40 mouse cellular contexts compared by ENCODE assay signal in genomic region chr5:121536921-121537555, GRCm38 (mm10). TPM values are rescaled to one million over a fixed set of nuclear protein-coding genes. Genes with fewer than 3 reads are reported as not detected.
A peak's percentile ranks its signal among the peaks of the same experiment; 100 is the strongest.
DNase-seq lines count a peak whose midpoint lies in the region; ATAC-seq and TF ChIP-seq lines count a peak whose summit lies in the region.
"Had no signal": no experiment of that assay in that cellular context is flagged by ENCODE, and none has a peak within 500 bp of the region (broad histone marks: within the 10 kb centered on the region; RNA-seq: fewer than 3 reads in every experiment).

No protein-coding gene starts in this region.

- H3K4me2 ChIP-seq in heart, embryonic 16.5 days (ENCODE audit: low read depth, low read length): no peak overlapping the region
- H3K4me2 ChIP-seq: heart, embryonic 13.5 days; hindbrain, embryonic 12.5 days; intestine, embryonic 15.5 days; lung, embryonic 15.5 days; midbrain, embryonic 11.5 days; stomach, embryonic 15.5 days had no signal

- ATAC-seq in heart, embryonic 16.5 days (replicated peaks; ENCODE audit: extremely low read depth, insufficient read depth, low FRiP score): no peak
- ATAC-seq: activated CD4-positive, CD25-positive, alpha-beta regulatory T cell, adult 4 months; hindbrain, postnatal 0 days; intestine, embryonic 15.5 days; midbrain, embryonic 16.5 days had no signal

- H3K9ac ChIP-seq in heart, embryonic 16.5 days (ENCODE audit: low read length): no peak overlapping the region
- H3K9ac ChIP-seq in ES-E14 (ENCODE audit: insufficient read depth, low read depth, low read length, poor library complexity, severe bottlenecking): no peak overlapping the region; the same call in 1 of the 2 replicates
- H3K9ac ChIP-seq: heart, embryonic 13.5 days; hindbrain, embryonic 12.5 days; intestine, embryonic 15.5 days; lung, embryonic 15.5 days; stomach, embryonic 15.5 days had no signal

- H3K9me3 ChIP-seq in heart, embryonic 16.5 days (replicated peaks; ENCODE audit: control insufficient read depth, low read length): no peaks in the 10 kb centered on the region
- H3K9me3 ChIP-seq in E14TG2a.4 (ENCODE audit: low read length) (no peaks in the 10 kb centered on the region), ES-E14 (ENCODE audit: control insufficient read depth, insufficient read depth, low read depth, low read length) (no peaks in the 10 kb centered on the region)
- H3K9me3 ChIP-seq: heart, embryonic 13.5 days; hindbrain, embryonic 12.5 days; intestine, embryonic 15.5 days; lung, embryonic 15.5 days; stomach, embryonic 15.5 days had no signal

- no peak for DNase-seq in heart, postnatal 25 days (ENCODE audit: low spot score)
- DNase-seq in ES-E14 (ENCODE audit: low read depth, low spot score) (no peak), ZHBTc4 (ENCODE audit: low read depth, low spot score) (peak; percentile 71)
- no peak for DNase-seq in frontal cortex, postnatal 25 days (ENCODE audit: low spot score in 2 of 2)
- no peak for DNase-seq in testis, postnatal 10 days (ENCODE audit: low spot score)
- DNase-seq: adrenal gland, adult 2 months; cerebellum, adult 8-10 months; cerebellum, postnatal 25 days; gastrocnemius, postnatal 25 days; heart, adult 18-20 months; heart, postnatal 36 days; kidney, adult 8-10 months; kidney, postnatal 4 days; layer of hippocampus, postnatal 36 days; left cerebral cortex, postnatal 4 days; lung, postnatal 36 days; right cerebral cortex, postnatal 25 days; thymus, adult 18-20 months; thymus, postnatal 36 days had no signal

- no peak overlapping the region for H3K4me3 ChIP-seq in heart, embryonic 16.5 days (ENCODE audit: low read length)
- H3K4me3 ChIP-seq in E14TG2a.4 (replicated peaks; ENCODE audit: low read length) (peak overlapping the region; percentile 49), ES-E14 (ENCODE audit: insufficient read depth in 1 of 2, low read depth in 1 of 2, low read length in 2 of 2, poor library complexity in 1 of 2, severe bottlenecking in 1 of 2) (no peak overlapping the region)
- H3K4me3 ChIP-seq: heart, embryonic 13.5 days; hindbrain, embryonic 12.5 days; intestine, embryonic 15.5 days; lung, embryonic 15.5 days; stomach, embryonic 15.5 days had no signal

- no peaks in the 10 kb centered on the region for H3K4me1 ChIP-seq in heart, embryonic 16.5 days (ENCODE audit: control insufficient read depth, insufficient read depth, low read length)
- H3K4me1 ChIP-seq in E14TG2a.4 (replicated peaks; ENCODE audit: low read depth, low read length) (peaks cover 96% of the 10 kb centered on the region), ES-E14 (ENCODE audit: control insufficient read depth in 2 of 2, insufficient read depth in 2 of 2, low read length in 2 of 2, poor library complexity in 1 of 2) (peaks cover 10 to 13% of the 10 kb centered on the region in 2 experiments)
- H3K4me1 ChIP-seq: hindbrain, embryonic 12.5 days; intestine, embryonic 15.5 days; lung, embryonic 15.5 days; stomach, embryonic 15.5 days had no signal

- 62% methylated on average over 7 of the region's 7 CpGs for WGBS in heart, embryonic 16.5 days

- H3K36me3 ChIP-seq in heart, embryonic 16.5 days (ENCODE audit: control insufficient read depth, insufficient read depth): peaks cover 33% of the 10 kb centered on the region
- H3K36me3 ChIP-seq in E14TG2a.4 (ENCODE audit: insufficient read depth, low read length) (peaks cover 70% of the 10 kb centered on the region), ES-E14 (ENCODE audit: control insufficient read depth, insufficient read depth, low read length, poor library complexity, severe bottlenecking) (peaks cover 26% of the 10 kb centered on the region)

- intact Hi-C loops in heart, postnatal 25 days (cut with DNase I): no loop called here

- H3K27ac ChIP-seq in heart, embryonic 16.5 days (ENCODE audit: low read length): 0 out of 2 replicates have a peak overlapping the region, but pooled peaks have one; percentile 19
- peak overlapping the region; percentile 78; the same call in 1 of the 2 replicates for H3K27ac ChIP-seq in ES-E14 (ENCODE audit: insufficient read depth, low read depth, low read length, poor library complexity, severe bottlenecking)
- H3K27ac ChIP-seq: heart, embryonic 13.5 days; hindbrain, embryonic 12.5 days; hindbrain, postnatal 0 days; intestine, embryonic 15.5 days; kidney, postnatal 0 days; lung, embryonic 15.5 days; stomach, embryonic 15.5 days had no signal

- in situ Hi-C loops in ES-E14 (cut with MboI; ENCODE audit: low sequenced_read_pairs in 2 of 2, unreplicated experiment in 2 of 2): no loop called here

- TF ChIP-seq CTCF in E14TG2a.4 (conservative IDR thresholded peaks at IDR 0.05; ENCODE audit: low read length): no peak

- no peaks in the 10 kb centered on the region for H3K27me3 ChIP-seq in heart, embryonic 16.5 days (ENCODE audit: control insufficient read depth, insufficient read depth, low read length)
- no peaks in the 10 kb centered on the region for H3K27me3 ChIP-seq in E14TG2a.4 (ENCODE audit: insufficient read depth, low read length)
- H3K27me3 ChIP-seq: heart, embryonic 13.5 days; hindbrain, embryonic 12.5 days; intestine, embryonic 15.5 days; lung, embryonic 15.5 days; stomach, embryonic 15.5 days had no signal

TF ChIP-seq in ES-E14, 5 proteins besides CTCF, POLR2A, EP300 and RAD21:
- TF ChIP-seq HCFC1 (IDR thresholded peaks at IDR 0.05; ENCODE audit: borderline replicate concordance, insufficient read depth, low read length) (no peak), MAFK (IDR thresholded peaks at IDR 0.05; ENCODE audit: insufficient read depth, low read depth, low read length) (no peak), ZNF384 (IDR thresholded peaks at IDR 0.05; ENCODE audit: low read depth, low read length) (peak; percentile 68; the same call in 1 of the 2 replicates), CHD2 (IDR thresholded peaks at IDR 0.05; ENCODE audit: low read depth, low read length) (no peak), ZC3H11A (IDR thresholded peaks at IDR 0.05; ENCODE audit: borderline replicate concordance, low read depth, low read length) (no peak)

RNA-seq across cellular contexts. Expression of gene Adam1a, which starts 8.2 kb away (rescaled TPM):
- polyA plus RNA-seq in heart, embryonic 16.5 days (2015; fragmentation: Nextera tagmentation; extraction: Ambion mirVana): 0.54 and 1.3 TPM in 2 replicates
- total RNA-seq in heart, postnatal 25 days (2021): 1 to 10 TPM; 1.8 to 2.4 TPM
- total RNA-seq in ES-E14 (2012; rRNA removed): 6.1 and 6.3 TPM in 2 replicates

RNA-seq across cellular contexts. Expression of gene Gm42878, which starts 8.2 kb away (rescaled TPM):
- 0.32 TPM in 1 of 2 replicates, not detected in the other for polyA plus RNA-seq in heart, embryonic 16.5 days (2015; fragmentation: Nextera tagmentation; extraction: Ambion mirVana)
- not detected for total RNA-seq in heart, postnatal 25 days (2021)
- not detected in 2 replicates for total RNA-seq in ES-E14 (2012; rRNA removed)
- total RNA-seq: adrenal gland, adult 2 months; adrenal gland, postnatal 4 days; gastrocnemius, adult 18-20 months; gastrocnemius, postnatal 25 days; heart, adult 18-20 months; heart, postnatal 36 days; hindbrain, postnatal 0 days; left cerebral cortex, postnatal 4 days; megakaryocyte, adult 5-6 weeks; neutrophil, adult 5-6 weeks had no signal
- polyA plus RNA-seq: activated CD4-positive, CD25-positive, alpha-beta regulatory T cell, adult 4 months; adrenal gland, adult 2 months; C2C12; embryonic facial prominence, embryonic 11.5 days; heart, embryonic 13.5 days; hindbrain, embryonic 12.5 days; hindbrain, postnatal 0 days; intestine, embryonic 15.5 days; liver, embryonic 16.5 days; lung, embryonic 15.5 days; midbrain, embryonic 11.5 days; midbrain, embryonic 16.5 days; neural tube, embryonic 11.5 days; stomach, embryonic 15.5 days had no signal

RNA-seq across cellular contexts. Expression of gene Mapkapk5, which starts 8.7 kb away (rescaled TPM):
- 36.6 and 39.3 TPM in 2 replicates for polyA plus RNA-seq in heart, embryonic 16.5 days (2015; fragmentation: Nextera tagmentation; extraction: Ambion mirVana)
- 10 to 100 TPM; 70.2 to 77.1 TPM for total RNA-seq in heart, postnatal 25 days (2021)
- total RNA-seq in ES-E14 (2012; rRNA removed): 94.3 and 111 TPM in 2 replicates

RNA-seq across cellular contexts. Expression of gene Adam1b, which starts 33.8 kb away (rescaled TPM):
- polyA plus RNA-seq in heart, embryonic 16.5 days (2015; fragmentation: Nextera tagmentation; extraction: Ambion mirVana): 0.12 and 0.14 TPM in 2 replicates
- not detected for total RNA-seq in heart, postnatal 25 days (2021)
- 0.09 TPM in 1 of 2 replicates, not detected in the other for total RNA-seq in ES-E14 (2012; rRNA removed)
- total RNA-seq: adrenal gland, adult 2 months; adrenal gland, postnatal 4 days; gastrocnemius, adult 18-20 months; gastrocnemius, postnatal 25 days; heart, adult 18-20 months; heart, postnatal 36 days; hindbrain, postnatal 0 days; layer of hippocampus, adult 8-10 months; left cerebral cortex, postnatal 4 days; megakaryocyte, adult 5-6 weeks; neutrophil, adult 5-6 weeks had no signal
- polyA plus RNA-seq: activated CD4-positive, CD25-positive, alpha-beta regulatory T cell, adult 4 months; adrenal gland, adult 2 months; C2C12; embryonic facial prominence, embryonic 11.5 days; hindbrain, embryonic 12.5 days; hindbrain, postnatal 0 days; liver, embryonic 16.5 days; lung, embryonic 15.5 days; midbrain, embryonic 11.5 days; midbrain, embryonic 16.5 days; neural tube, embryonic 11.5 days had no signal

RNA-seq across cellular contexts. Expression of gene Aldh2, which starts 56.6 kb away (rescaled TPM):
- polyA plus RNA-seq in heart, embryonic 16.5 days (2015; fragmentation: Nextera tagmentation; extraction: Ambion mirVana): 132 and 133 TPM in 2 replicates
- total RNA-seq in heart, postnatal 25 days (2021): 100 to 1,000 TPM; 247 TPM
- total RNA-seq in ES-E14 (2012; rRNA removed): 157 and 238 TPM in 2 replicates
